Mouse (Mus musculus): ENCODE measurements at regions not wholly inside any gene's neighbourhood (a gene's known extent, or its start where the extent isn't known, plus 50 kb on each side); places are given as distances from the start of the nearest gene placed in this dataset.

- H3K9me3 ChIP-seq (replicated peaks; ENCODE audit: low read length): no peaks in the 10 kb centered on the region
- no peaks in the 10 kb centered on the region for H3K79me2 ChIP-seq (replicated peaks; ENCODE audit: control insufficient read depth, extremely low read depth, insufficient read depth, poor library complexity, severe bottlenecking)
- H3K27me3 ChIP-seq (replicated peaks): no peaks in the 10 kb centered on the region
- dilution Hi-C loops (cut with MboI; ENCODE audit: extremely low pct_ligation_motif_present, extremely low pct_unique_long_range_greater_than_20kb, low sequenced_read_pairs): no loop called here
- H3K36me3 ChIP-seq (replicated peaks in 1 of 2; ENCODE audit: control insufficient read depth in 1 of 2, insufficient read depth in 1 of 2, low read length in 1 of 2): no peaks in the 10 kb centered on the region
- H3K9ac ChIP-seq (ENCODE audit: insufficient read depth, low read depth): no peak overlapping the region; the same call in 1 of the 2 replicates
- no peak for DNase-seq (ENCODE audit: extremely low read depth)
- TF ChIP-seq ZC3H11A (IDR thresholded peaks at IDR 0.05; ENCODE audit: low read depth, low read length) (no peak), ZNF384 (IDR thresholded peaks at IDR 0.05; ENCODE audit: low read depth, low read length) (no peak), JUND (conservative IDR thresholded peaks at IDR 0.05; ENCODE audit: low read depth, low read length) (no peak), JUN (IDR thresholded peaks at IDR 0.05; ENCODE audit: insufficient read depth, low read depth, low read length) (no peak), MYC (IDR thresholded peaks at IDR 0.05; ENCODE audit: low read depth, low read length) (no peak), HCFC1 (IDR thresholded peaks at IDR 0.05; ENCODE audit: low read depth, low read length) (no peak), MAZ (IDR thresholded peaks at IDR 0.05; ENCODE audit: low read depth, low read length) (no peak), CHD2 (IDR thresholded peaks at IDR 0.05; ENCODE audit: low read length) (no peak), MAFK (IDR thresholded peaks at IDR 0.05; ENCODE audit: insufficient replicate concordance, low read length) (no peak), UBTF (IDR thresholded peaks at IDR 0.05; ENCODE audit: low read depth, low read length) (no peak), EP300 (IDR thresholded peaks at IDR 0.05; ENCODE audit: low read length) (no peak), MAX (IDR thresholded peaks at IDR 0.05; ENCODE audit: low read length) (no peak), KAT2A (IDR thresholded peaks at IDR 0.05; ENCODE audit: insufficient replicate concordance, low read length) (no peak)
- in situ Hi-C loops (cut with MboI; ENCODE audit: low pct_ligation_motif_present, low pct_unique_long_range_greater_than_20kb, low sequenced_read_pairs): no loop called here
- no peak overlapping the region for H3K4me2 ChIP-seq (ENCODE audit: insufficient read depth, low read depth, poor library complexity, severe bottlenecking)
- H3K4me3 ChIP-seq (replicated peaks in 1 of 3; ENCODE audit: low read depth in 2 of 3, low read length in 2 of 3, poor library complexity in 1 of 3): no peak overlapping the region
- H3K27ac ChIP-seq (ENCODE audit: insufficient read depth, low read depth): no peak overlapping the region
- peaks cover 5 to 27% of the 10 kb centered on the region in 2 experiments; a peak in 3 of 4 replicates for H3K4me1 ChIP-seq (ENCODE audit: control insufficient read depth in 1 of 2, insufficient read depth in 2 of 2)
These were observed 159.1 kb downstream of the Pfkfb3 start for GRCm38 (mm10) chr2:11394675-11395349.

- no peak for TF ChIP-seq ZNF384 (IDR thresholded peaks at IDR 0.05; ENCODE audit: low read depth, low read length)
- H3K27ac ChIP-seq (ENCODE audit: insufficient read depth, low read depth): no peak overlapping the region
- no peak overlapping the region for H3K4me2 ChIP-seq (ENCODE audit: insufficient read depth, low read depth, poor library complexity, severe bottlenecking)
- H3K4me1 ChIP-seq (ENCODE audit: control insufficient read depth in 1 of 2, insufficient read depth in 2 of 2): peaks cover 5 to 27% of the 10 kb centered on the region in 2 experiments; a peak in 3 of 4 replicates
- no peaks in the 10 kb centered on the region for H3K36me3 ChIP-seq (replicated peaks in 1 of 2; ENCODE audit: control insufficient read depth in 1 of 2, insufficient read depth in 1 of 2, low read length in 1 of 2)
- no peak overlapping the region for H3K9ac ChIP-seq (ENCODE audit: insufficient read depth, low read depth)
- no peaks in the 10 kb centered on the region for H3K79me2 ChIP-seq (replicated peaks; ENCODE audit: control insufficient read depth, extremely low read depth, insufficient read depth, poor library complexity, severe bottlenecking)
- in situ Hi-C loops (cut with MboI; ENCODE audit: low pct_ligation_motif_present, low pct_unique_long_range_greater_than_20kb, low sequenced_read_pairs): no loop called here
- dilution Hi-C loops (cut with MboI; ENCODE audit: extremely low pct_ligation_motif_present, extremely low pct_unique_long_range_greater_than_20kb, low sequenced_read_pairs): no loop called here
- H3K9me3 ChIP-seq (replicated peaks; ENCODE audit: low read length): no peaks in the 10 kb centered on the region
- no peak for DNase-seq (ENCODE audit: extremely low read depth)
- no peak overlapping the region for H3K4me3 ChIP-seq (replicated peaks in 1 of 3; ENCODE audit: low read depth in 2 of 3, low read length in 2 of 3, poor library complexity in 1 of 3)
- H3K27me3 ChIP-seq (replicated peaks): no peaks in the 10 kb centered on the region
These were observed 162.2 kb downstream of the Pfkfb3 start for GRCm38 (mm10) chr2:11391725-11392124.

Measured in CH12.LX (cell line).